Mouse (Mus musculus) limb, embryonic 11.5 days (tissue): ENCODE measurements around the gene Enpp3. TPM values are rescaled to one million over a fixed set of nuclear protein-coding genes. Genes with fewer than 3 reads are reported as not detected.

ENCODE experiments used
- ATAC-seq: fragments of 200-750 bp; cut with Nextera tagmentation; 2 replicates; pipeline ENCODE4 v1.8.0; 2017; ENCODE audit warnings: low read depth; ENCODE audit not compliant: insufficient number of reproducible peaks, low FRiP score, low TSS enrichment
- DNase-seq: peaks from one replicate; pipeline ENCODE4 v3.0.0-alpha.2; 2015; ENCODE audit warnings: low spot score
- H3K27ac ChIP-seq: fragments of 300-500 bp; sonication (generic); replicated peaks from 2 replicates; pipeline ENCODE4 v1.5.1; 2014; ENCODE audit warnings: low read depth, mild to moderate bottlenecking, low read length
- H3K27me3 ChIP-seq: fragments of 300-500 bp; sonication (generic); 2 replicates; pipeline ENCODE4 v1.6.1; 2014; ENCODE audit warnings: mild to moderate bottlenecking, low read length, mixed read lengths; ENCODE audit not compliant: control insufficient read depth, insufficient read depth
- H3K36me3 ChIP-seq: fragments of 300-500 bp; sonication (generic); 2 replicates; pipeline ENCODE4 v1.6.1; 2014; ENCODE audit warnings: mild to moderate bottlenecking, low read length, moderate library complexity, mixed read lengths; ENCODE audit not compliant: control insufficient read depth, insufficient read depth
- H3K4me1 ChIP-seq: fragments of 300-500 bp; sonication (generic); 2 replicates; pipeline ENCODE4 v1.6.1; 2014; ENCODE audit warnings: low read length, mixed read lengths; ENCODE audit not compliant: control insufficient read depth, insufficient read depth
- H3K4me2 ChIP-seq: fragments of 300-500 bp; sonication (generic); 2 replicates; pipeline ENCODE4 v1.6.1; 2014; ENCODE audit warnings: low read depth, mild to moderate bottlenecking, moderate library complexity; ENCODE audit not compliant: severe bottlenecking
- H3K4me3 ChIP-seq: fragments of 300-500 bp; sonication (generic); 2 replicates; pipeline ENCODE4 v1.5.1; 2014; ENCODE audit warnings: low read depth, low read length
- H3K9ac ChIP-seq: fragments of 300-500 bp; sonication (generic); 2 replicates; pipeline ENCODE4 v1.6.1; 2014; ENCODE audit warnings: mild to moderate bottlenecking, low read length
- H3K9me3 ChIP-seq: fragments of 300-500 bp; sonication (generic); 2 replicates; pipeline ENCODE4 v1.6.1; 2016; ENCODE audit warnings: low read length; ENCODE audit not compliant: control insufficient read depth
- WGBS: fragments of 180-500 bp; shearing (Covaris S2); extraction: QIAGEN DNeasy Blood & Tissue Kit; methylation state at CpG from one replicate; pipeline ENCODE4 v1.1.7; 2014; 5-methylcytosine and 5-hydroxymethylcytosine counted together
- polyA plus RNA-seq: library from polyadenylated mRNA; unstranded; fragments of >200 nt; fragmentation: Nextera tagmentation; extraction: Ambion mirVana; gene quantifications from 2 replicates; pipeline ENCODE4 v1.2.1, GENCODE M21; 2014

Gene Enpp3
- polyA plus RNA-seq, 1 experiment from 2014 or later, result 10.1 TPM

DNA sequence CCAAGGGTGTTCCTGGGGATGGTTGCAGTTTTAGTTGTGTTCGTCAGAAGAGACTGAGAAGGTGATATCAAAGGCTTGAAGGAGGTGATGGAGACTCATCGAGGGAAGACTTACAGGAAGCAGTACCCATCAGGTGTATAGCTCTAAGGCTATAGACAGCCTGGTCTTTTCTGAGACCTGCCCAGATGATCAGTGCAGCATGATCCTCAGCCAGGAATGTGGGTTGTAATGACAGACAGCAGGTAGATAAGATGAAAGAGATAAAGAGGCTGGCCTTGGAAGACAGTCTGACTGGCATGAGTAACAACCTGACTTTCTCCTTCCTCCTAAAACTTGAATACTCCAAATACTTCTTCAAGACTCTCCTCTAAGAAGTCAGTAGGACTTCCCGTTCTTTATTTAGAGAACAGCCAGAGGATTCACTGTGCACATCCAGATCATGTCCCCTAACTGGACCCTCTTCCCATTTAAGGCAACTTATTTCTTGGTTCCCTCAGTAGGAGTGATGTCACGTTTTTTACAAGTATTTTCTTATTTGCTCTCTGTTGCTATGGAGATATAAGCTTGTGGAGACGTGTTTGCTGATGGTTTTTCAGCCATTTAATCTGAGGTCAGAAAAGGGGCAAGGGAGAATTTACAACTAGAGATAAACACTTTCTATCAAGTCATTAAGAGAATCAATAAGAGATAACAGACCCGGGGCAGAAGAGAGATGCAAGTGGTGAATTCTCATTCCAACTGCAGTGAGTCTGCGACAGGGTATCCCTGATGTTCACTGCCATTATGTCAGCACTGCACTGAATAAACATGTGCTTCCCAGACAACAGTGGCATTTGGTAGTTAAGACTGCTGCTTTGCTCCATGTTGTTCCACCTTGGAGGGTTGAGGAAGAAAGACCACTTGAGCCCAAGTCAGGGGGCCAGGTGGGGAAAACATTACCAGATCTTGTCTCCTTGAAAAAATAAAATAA, 101.1 kb downstream of the Enpp3 start:
- no peaks in the 10 kb centered on the region for H3K4me1 ChIP-seq
- 67% methylated on average over 7 of the region's 7 CpGs for WGBS
- no peak for ATAC-seq
- H3K27me3 ChIP-seq, result no peaks in the 10 kb centered on the region
- H3K27ac ChIP-seq, result no peak overlapping the region
- no peak overlapping the region for H3K4me2 ChIP-seq
- H3K36me3 ChIP-seq, result no peaks in the 10 kb centered on the region
- no peak overlapping the region for H3K4me3 ChIP-seq
- H3K9me3 ChIP-seq, result no peaks in the 10 kb centered on the region
- H3K9ac ChIP-seq, result no peak overlapping the region
- DNase-seq, result no peak

DNA sequence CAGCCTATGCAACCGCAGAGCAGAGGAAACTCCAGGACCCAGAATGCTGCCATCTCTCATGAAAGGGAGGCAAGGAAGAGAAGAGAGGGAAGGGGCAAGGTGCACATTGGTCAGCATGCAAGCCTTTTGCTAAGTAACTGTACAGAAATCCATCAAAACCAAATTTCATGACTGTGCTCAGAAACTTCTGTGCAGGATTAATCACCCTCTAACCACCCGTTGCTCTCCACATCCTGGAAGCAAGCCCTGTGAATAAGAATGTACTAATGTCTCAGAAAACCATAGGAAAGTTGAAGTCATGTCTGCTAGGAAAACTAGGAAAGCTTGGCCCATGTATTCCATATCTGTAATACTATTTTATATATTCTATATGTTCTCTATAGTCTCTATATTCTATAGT, 103.5 kb downstream of the Enpp3 start:
- Histone ChIP-seq H3K4me1 (no peaks in the 10 kb centered on the region), H3K4me3 (no peak overlapping the region), H3K4me2 (no peak overlapping the region), H3K9me3 (no peaks in the 10 kb centered on the region), H3K27ac (no peak overlapping the region), H3K27me3 (no peaks in the 10 kb centered on the region), H3K36me3 (no peaks in the 10 kb centered on the region), H3K9ac (no peak overlapping the region)
- DNase-seq, result no peak
- 81% methylated on average over 2 of the region's 2 CpGs for WGBS
- no peak for ATAC-seq

DNA sequence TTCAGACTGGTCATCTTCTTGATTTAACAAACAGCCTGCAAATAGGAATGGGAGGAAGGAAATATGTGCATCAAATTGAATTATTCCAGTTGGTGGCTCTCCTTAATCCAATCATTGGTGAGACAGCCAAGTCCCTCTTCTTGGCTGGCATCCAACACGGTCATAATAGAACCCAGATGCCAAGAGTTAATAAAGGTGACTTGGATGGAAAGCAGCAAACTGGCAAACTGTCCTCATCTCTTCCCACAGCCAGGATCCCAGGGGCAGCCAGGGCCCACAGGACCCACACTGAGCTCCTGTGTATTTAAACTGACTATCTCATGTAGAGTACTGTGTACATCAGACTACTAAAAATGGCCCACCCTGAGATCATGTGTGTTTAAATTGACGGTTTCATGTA, 104.2 kb downstream of the Enpp3 start:
- H3K36me3 ChIP-seq, result no peaks in the 10 kb centered on the region
- 68% methylated on average over 2 of the region's 2 CpGs for WGBS
- H3K27me3 ChIP-seq, result no peaks in the 10 kb centered on the region
- no peak overlapping the region for H3K27ac ChIP-seq
- ATAC-seq (no peak), DNase-seq (no peak)
- H3K9ac ChIP-seq, result no peak overlapping the region
- H3K9me3 ChIP-seq, result no peaks in the 10 kb centered on the region
- no peak overlapping the region for H3K4me3 ChIP-seq
- H3K4me1 ChIP-seq, result no peaks in the 10 kb centered on the region
- no peak overlapping the region for H3K4me2 ChIP-seq

DNA sequence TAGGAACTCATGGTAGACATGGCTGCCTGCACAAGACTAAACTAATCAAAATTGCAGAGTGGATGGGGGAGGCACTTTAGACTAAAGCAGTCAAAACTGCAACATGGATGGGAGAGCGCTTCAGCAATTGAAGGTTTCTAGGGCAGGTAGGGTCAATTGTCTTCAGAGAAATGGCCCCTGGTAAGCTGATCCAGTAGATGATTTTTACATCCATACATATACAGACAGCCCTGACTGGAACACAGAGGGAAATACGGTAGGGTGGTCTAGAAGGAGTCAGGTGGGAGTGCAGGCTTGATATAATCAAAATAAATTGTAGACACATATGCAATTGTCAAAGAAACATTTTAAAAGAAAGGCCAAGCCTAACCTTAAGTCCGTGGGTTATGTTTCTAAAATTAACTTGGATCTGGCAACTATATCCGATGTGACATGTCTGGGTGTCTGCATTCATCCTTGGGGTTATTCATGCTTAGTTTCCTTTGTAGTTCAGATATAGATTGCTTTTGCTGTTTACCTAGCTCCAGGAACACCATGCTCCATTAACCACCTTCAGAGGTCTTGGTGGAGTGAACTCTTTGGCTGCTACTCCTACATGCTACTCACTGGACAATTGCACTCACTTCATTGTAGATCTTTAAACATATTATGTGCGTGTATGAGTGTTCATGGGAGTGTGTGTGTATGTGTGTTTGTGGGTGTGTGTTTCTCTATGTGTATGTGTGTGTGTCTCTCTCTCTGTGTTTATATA, 107.4 kb downstream of the Enpp3 start:
- no peak for DNase-seq
- WGBS, result 94% methylated on average over 5 of the region's 5 CpGs
- Histone ChIP-seq H3K36me3 (no peaks in the 10 kb centered on the region), H3K27me3 (no peaks in the 10 kb centered on the region), H3K4me2 (no peak overlapping the region), H3K27ac (no peak overlapping the region), H3K4me3 (no peak overlapping the region), H3K4me1 (no peaks in the 10 kb centered on the region), H3K9ac (no peak overlapping the region), H3K9me3 (no peaks in the 10 kb centered on the region)
- no peak for ATAC-seq

DNA sequence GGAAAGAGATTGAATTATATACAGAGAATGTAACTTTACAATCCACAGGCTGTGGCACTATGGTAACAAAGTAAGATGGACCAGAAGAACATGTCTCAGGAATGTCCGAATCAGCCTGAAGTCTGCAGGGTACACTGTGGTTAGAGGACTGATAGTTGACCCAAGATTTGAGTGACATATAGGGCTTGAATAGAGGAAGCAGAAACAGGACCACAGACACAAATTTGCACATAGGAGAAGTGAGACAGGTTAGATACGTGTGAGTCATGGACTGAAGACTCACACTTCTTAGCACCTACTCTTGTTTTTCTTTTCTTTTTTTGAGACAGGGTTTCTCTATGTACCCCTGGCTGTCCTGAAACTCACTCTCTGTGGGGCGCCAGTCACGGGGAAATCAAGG, 115.1 kb downstream of the Enpp3 start:
- no peak overlapping the region for H3K9ac ChIP-seq
- no peaks in the 10 kb centered on the region for H3K9me3 ChIP-seq
- 85% methylated on average over 4 of the region's 4 CpGs for WGBS

DNA sequence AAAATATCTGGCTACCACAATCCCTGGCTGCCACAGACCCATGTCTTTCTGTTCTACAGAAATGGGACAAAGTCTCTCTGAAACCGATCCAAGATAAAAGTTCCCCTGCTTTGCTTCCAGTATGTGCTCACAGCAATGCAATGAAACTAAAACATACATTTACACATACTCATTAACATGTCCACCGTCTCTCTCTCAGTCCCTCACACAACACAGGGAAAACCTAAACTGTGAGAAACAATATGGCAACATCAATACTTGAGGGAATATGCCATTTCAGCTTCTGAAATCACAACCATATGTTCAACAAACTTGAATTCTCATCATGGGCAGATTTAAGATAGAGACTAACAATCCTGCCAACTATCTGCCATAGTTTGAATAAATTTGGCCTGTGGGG, 117.4 kb downstream of the Enpp3 start:
- H3K4me1 ChIP-seq, result no peaks in the 10 kb centered on the region
- ATAC-seq, result no peak
- H3K4me2 ChIP-seq, result no peak overlapping the region
- WGBS, result 87% methylated on average over 2 of the region's 2 CpGs
- no peaks in the 10 kb centered on the region for H3K9me3 ChIP-seq
- H3K36me3 ChIP-seq, result no peaks in the 10 kb centered on the region
- H3K27me3 ChIP-seq, result no peaks in the 10 kb centered on the region
- H3K9ac ChIP-seq, result no peak overlapping the region
- no peak overlapping the region for H3K27ac ChIP-seq
- no peak for DNase-seq
- H3K4me3 ChIP-seq, result no peak overlapping the region

More for the DNA sequence above, 115.1 kb downstream of the Enpp3 start:
- no peak overlapping the region for H3K4me3 ChIP-seq
- ATAC-seq (no peak), DNase-seq (no peak)
- H3K4me1 ChIP-seq, result no peaks in the 10 kb centered on the region
- no peak overlapping the region for H3K4me2 ChIP-seq
- H3K27me3 ChIP-seq, result no peaks in the 10 kb centered on the region
- no peak overlapping the region for H3K27ac ChIP-seq
- H3K36me3 ChIP-seq, result no peaks in the 10 kb centered on the region

Other genes with a start within 250 kb of the Enpp3 start
- 2.4 and 2.9 TPM in 2 replicates for gene Ccn2, start 247.4 kb downstream of the Enpp3 start, polyA plus RNA-seq
- gene Enpp1, start 130.7 kb downstream of the Enpp3 start, polyA plus RNA-seq, result 2.5 and 2.9 TPM in 2 replicates
- 34.4 and 37.9 TPM in 2 replicates for gene Med23, start 27.2 kb upstream of the Enpp3 start, polyA plus RNA-seq
- gene Arg1, start 84.7 kb upstream of the Enpp3 start, polyA plus RNA-seq, result 6.4 and 10.1 TPM in 2 replicates